Mouse (Mus musculus): ENCODE measurements around the gene Gm3033.
"Not testable (repeated sequence)": the region's sequence is repeated elsewhere in the genome, so short reads cannot be mapped to it uniquely, and the experiment has no call there.

Gm3033 gene

GRCm38 (mm10) chr14:3845945-3846344 lies at the start of gene Gm3033:
TSS of gene Gm3033 (plus strand) at chr14:3846245.
- DNase-seq (ENCODE audit: low read depth): not testable (repeated sequence)

DNA sequence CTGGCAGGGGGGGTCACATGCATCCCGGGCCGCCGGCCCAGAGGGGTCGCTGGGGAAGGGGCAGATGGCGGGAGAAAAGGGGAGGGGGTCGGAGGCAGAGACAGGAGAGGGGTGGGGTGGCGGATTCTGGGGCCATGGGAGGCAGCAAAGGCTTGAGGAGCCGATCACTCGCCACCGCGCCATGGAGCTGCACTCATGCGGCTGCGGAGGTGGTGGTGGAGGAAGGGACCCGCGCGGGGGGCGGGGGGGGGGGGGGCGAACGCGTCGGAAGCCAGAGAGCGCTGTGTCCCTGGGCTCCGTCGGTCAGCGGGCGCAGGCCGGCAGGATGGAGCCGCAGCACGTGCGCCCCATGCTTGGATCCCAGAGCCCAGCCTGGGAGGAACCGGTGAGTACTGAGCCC lies 36.3 kb upstream of the Gm3033 start, which contains the start of gene Gm3002:
TSS of gene Gm3002 (plus strand) at position 301 of the 400 bp plus-strand sequence.
- not testable (repeated sequence) for DNase-seq (ENCODE audit: low read depth)

DNA sequence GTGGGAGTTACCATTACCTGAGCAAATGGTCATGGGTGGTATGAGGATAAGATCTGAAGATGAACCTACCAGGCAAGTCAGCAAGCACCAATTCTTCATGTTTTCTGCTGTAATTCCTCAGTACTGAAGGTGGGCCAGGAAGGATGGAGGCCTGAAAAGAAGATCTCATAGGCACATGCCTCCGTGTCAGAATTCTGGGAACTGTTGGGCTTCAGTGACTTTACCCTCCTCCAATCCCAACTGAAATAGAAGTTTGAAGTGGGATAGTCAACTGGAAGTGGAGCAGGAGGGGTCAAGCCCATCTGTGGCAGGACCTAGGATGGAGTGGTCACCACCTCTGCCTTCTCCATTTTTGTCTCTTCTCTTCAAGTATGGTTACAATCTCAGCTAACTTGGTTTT lies 37.8 kb downstream of the Gm3033 start, which contains the start of gene Gm2916:
TSS of gene Gm2916 (plus strand) at position 301 of the 400 bp plus-strand sequence.
- DNase-seq (ENCODE audit: low read depth): not testable (repeated sequence)

Data from 416B (cell line).